Mouse (Mus musculus): Measurements from ENCODE around the gene Hyal2. TPM values are rescaled to one million over a fixed set of nuclear protein-coding genes. Genes with fewer than 3 reads are reported as not detected.

Gene Hyal2
- polyA plus RNA-seq (2014; fragmentation: Illumina TruSeq; extraction: RNeasy Lipid Tissue Mini Kit (QIAGEN cat#74804); ENCODE audit: insufficient read depth, low read depth, low replicate concordance): 90.7 TPM

DNA sequence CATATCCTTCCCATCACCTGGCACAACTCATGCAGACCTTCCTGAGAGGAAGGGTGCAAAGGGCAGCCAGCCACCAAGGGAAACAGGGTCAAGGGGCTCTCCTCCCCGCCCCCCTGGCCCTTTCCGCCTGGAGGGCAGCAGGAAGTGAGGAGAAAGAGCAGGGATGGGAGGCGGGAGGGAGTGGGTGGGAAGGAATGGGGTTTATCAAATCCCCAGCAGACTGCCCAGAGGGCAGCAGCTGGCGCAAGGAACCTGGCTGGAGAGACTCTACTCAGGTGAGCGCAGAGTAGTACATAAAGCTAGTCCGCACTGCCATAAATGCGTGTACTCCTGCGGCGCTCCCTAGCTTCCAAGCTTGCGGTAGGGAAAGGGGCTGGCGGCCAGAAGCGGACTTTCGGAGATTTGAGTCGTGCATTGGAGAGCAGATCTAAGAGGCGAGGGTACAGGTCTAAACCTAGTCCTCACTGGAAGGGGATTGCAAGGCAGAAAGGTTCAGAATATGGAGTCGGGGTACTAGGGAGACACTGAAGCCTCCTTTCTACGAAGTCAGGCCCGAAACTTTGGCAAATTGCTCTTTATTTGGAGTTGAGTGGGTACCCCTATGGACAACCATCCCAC lies at the start of gene Hyal2:
Hyal2 (plus strand) TSS at position 244 of the 618 bp plus-strand sequence.

DNA sequence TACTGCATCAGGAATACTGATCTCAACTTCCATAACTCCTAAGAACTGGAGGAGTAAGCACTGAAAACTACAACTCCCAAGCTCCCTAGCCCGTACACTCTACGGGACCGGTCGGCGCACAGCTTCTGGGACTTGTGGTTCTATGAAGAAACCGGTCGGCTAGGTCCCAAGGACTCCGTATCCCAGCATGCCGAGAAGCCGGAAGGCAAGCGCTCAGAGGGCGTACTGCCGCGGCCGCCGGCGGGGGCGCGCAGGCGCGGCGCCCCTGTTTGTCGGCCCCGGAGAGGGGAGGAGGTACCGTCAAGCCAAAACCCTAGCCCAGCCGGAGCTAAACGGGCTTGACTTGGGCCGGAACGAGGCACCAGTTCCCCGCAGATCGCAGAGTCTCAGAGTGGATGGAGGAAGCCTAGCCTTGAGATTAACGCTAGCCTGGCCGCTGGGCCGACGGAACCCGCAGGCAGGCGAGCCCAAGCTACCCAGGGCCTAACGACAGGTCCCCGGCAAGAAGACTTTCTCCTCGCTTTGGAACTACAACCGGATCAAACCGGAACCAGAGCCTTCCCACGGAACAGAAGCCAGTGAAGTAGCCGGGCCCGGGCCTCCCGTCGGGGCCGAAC lies 33.8 kb upstream of the Hyal2 start, which contains the start of gene Tmem115:
Tmem115 (plus strand) TSS at position 155 of the 617 bp plus-strand sequence.

DNA sequence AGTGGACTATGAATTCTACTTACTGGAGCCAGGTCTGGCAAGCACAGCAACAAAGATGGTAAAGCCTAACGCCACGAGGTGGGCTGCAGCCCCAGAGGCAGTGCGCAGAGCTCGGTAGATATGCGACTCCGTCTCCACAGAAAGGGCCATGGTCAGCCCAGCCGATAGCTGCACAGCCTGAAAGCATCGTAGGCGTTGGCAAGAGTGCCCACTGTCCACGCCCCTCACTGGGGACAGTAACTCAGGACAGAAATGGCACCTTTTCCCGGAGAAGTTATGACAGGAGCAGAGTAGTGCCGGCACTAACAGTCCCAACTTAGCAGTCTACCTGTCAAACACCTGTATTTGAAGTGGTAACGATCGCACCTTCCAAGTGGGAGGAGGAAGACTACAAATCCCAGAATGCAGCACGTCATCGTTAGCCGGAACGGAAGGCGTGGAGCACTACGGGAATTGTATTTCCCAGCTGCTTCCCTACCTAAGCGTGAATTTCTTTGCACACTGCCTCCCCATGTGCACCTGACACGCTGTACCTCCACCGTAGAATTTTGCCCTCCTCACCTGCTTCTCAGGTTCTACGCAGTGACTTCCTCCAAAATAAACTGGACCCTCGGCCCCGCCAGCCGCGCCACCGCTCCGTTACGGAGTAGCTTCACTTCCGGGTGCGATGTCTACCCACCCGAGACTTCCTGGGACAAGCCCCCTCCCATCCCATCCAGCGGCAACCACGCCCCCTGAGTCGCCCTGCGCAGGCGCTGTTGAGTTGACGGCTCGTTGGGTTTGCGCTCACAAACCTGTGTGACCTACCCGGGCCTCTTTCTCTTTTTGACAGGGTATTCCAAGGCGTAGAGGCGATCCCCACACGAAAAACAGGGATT lies 26.0 kb upstream of the Hyal2 start, which contains the start of the genes Cyb561d2 and Nprl2:
Cyb561d2 (minus strand) TSS at position 720 of the 878 bp plus-strand sequence.
Nprl2 (plus strand) TSS at position 753 of the 878 bp plus-strand sequence.

DNA sequence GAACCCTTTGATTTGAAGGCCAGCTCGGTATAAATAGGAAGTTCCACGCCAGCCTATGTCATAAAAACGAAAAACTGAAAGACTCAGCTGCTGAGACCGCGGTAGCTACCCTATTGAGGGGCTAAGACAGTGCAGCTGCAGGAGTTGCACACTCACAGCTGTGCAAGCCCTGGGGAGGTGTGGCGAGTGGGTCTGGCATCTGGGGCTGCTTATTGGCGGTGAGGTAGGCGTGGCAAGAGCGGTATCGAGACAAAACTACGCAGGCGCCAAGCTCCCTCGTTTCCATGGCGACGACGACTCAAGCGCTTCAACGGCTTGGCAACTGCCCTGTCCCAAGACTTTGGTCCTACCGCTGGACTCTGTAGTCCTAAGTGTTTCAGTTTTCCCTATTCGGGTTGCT lies 20.7 kb upstream of the Hyal2 start, which contains the start of gene Zmynd10:
Zmynd10 (plus strand) TSS at position 273 of the 400 bp plus-strand sequence.

DNA sequence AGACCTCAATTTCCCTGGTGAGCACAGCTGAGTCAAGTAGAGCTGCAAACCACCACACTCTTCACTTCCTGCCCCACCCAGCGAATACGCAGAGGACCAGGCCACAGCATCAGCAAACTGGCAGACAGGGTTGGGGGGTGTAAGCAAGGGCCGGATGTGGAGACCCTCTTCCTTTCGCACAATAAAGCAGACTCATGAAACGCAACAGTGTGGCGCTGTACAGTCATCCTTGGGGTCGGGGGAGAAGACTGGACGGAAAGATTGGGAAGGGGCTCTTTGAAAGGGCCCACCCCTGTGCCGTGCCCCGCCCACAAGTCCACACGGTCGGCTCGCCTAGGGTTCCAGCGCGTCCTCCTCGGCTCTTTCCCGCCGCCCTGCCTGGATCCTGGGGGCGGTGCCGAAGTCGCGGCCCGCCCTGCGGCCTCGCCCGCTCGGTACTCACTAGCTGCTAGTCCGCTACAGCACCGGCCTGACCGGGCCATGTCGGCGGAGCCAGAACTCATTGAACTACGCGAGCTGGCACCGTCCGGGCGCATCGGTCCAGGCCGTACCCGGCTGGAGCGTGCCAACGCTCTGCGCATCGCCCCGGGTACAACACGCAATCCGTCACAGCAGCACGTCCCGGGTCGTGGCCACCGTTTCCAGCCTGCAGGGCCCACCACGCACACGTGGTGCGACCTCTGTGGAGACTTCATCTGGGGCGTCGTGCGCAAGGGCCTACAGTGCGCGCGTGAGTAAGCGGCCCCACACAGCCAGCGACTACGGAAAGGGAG lies 16.4 kb upstream of the Hyal2 start, which contains the start of gene Rassf1:
Rassf1 (plus strand) TSS at position 439 of the 773 bp plus-strand sequence.

DNA sequence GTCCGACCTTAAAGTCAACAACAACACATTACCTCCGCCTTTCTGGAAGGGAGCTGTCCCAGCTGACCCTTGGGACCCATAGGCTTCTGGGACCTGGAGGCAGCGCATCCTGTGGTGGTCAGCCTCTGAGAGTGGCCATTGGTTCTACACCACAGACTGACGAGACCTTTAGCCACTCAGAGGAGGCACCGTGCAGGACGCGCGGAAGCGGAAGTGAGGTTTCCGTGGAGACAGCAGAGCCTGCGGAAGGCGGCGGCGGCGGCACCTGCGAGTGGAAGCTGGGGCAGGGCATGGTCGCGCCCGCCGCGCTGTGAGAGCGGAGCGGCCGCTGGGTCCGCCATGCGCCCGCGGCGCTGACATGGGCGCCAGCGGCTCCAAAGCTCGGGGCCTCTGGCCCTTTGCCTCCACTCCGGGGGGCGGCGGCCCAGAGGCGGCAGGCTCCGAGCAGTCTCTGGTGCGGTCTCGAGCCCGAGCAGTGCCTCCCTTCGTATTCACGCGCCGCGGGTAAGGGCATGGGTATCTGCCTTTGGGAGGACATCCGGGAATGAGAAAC lies 4.6 kb upstream of the Hyal2 start, which contains the start of gene Tusc2:
Tusc2 (plus strand) TSS at position 227 of the 553 bp plus-strand sequence.

GRCm38 (mm10) chr9:107576357-107577107 lies 8.8 kb downstream of the Hyal2 start, which contains the start of gene Hyal1:
Gene Hyal1, plus strand, starts transcription at chr9:107576927.

DNA sequence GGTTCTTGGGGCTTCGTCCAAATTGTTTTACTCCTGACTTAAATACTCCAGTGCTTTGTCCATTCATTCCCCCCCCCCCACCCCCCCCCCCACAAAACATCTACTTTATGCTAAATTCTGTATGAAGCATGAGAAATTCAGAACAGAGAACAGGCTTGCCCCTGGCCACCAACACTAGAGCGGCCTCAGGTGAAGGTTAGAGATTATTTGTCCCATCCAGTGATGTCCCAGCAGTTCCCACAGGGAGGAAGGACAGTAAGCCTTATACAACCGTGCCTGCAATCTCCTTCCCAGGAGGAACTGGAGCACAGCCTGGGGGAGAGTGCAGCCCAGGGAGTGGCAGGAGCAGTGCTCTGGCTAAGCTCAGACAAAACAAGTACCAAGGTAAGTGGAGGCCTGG lies 10.8 kb downstream of the Hyal2 start, which contains the start of gene Naa80:
Naa80 (plus strand) TSS at position 301 of the 400 bp plus-strand sequence.

DNA sequence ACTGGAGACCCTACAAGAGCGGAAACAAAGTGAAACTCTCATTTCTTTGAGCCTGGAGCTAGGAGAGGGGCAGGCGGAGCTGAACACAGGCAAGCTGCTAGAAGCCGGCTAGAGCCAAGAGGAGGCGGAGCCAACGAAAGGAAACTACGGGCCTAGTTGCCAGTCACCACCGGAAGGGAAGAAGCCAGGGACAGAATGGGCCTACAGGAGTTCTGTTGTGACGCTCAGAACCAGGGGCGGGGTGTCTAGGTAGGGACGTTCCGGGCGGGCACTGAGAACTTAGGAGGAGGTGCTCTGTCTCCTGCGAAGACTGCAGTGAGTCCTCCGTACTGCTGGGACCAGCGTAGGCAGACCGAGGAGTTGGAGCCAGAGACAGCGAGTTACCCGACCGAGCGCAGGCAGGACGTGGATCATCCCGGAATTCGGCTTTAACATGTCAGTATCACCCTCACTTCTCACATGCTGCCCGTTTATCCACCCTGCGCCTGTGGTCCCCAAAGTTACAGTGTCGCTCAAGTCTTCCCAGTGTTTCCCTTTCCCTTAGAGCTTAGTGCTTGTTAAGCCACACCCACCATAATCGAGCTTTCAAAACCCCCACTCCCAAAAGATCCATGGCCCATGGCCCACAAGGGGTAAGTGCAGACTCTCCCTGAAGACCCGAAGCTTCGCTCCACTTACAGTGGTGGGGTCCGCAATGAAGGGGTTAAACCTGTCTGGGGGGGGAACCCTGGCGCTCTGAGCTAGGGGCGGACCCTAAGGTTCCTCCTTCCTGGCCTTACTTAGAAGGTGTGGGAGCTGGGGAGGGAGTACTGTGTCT lies 13.0 kb downstream of the Hyal2 start, which contains the start of gene Hyal3:
Hyal3 (plus strand) TSS at position 318 of the 817 bp plus-strand sequence.

DNA sequence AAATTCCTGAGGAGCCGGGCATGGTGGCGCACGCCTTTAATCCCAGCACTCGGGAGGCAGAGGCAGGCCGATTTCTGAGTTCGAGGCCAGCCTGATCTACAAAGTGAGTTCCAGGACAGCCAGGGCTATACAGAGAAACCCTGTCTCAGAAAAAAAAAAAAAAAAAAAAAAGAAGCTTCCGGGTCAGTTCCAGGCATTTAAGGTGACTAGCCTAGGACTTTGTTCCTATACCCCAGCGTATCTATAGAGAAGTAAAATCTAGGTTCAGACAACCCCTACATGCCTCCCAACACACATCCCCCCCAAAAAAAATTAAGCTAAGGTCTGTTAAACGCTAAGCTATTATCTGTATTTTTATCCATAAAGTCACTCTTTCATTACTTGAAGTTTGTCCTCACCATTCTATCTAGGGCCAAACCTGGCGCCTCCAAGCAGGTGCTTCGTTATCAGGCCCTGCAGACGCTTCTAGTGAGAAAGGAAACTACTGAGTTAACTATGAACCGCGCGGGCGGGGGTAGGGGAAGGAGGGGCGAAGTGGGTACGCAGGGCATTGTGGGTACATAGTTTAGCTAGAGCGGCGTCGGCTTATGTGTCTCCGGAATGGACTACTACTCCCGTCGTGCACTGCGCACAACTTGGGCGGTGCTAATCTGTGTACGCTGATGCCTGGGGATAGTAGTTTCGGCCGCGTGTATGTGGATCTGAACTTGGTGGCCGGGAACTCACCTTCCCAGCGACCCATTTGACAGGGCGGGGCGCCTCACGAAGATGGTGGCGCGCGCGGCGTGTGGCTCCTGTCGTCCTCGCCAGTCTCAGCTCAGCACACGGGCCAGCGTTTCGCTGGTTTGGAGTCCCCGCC lies 19.5 kb downstream of the Hyal2 start, which contains the start of gene Ifrd2:
Ifrd2 (plus strand) TSS at position 669 of the 859 bp plus-strand sequence.

GRCm38 (mm10) chr9:107608741-107609432 lies 41.1 kb downstream of the Hyal2 start, which contains the start of gene Sema3b:
Gene Sema3b, minus strand, starts transcription at chr9:107609229.

Other genes with a start within 250 kb of the Hyal2 start
- gene Hemk1, start 229.6 kb upstream of the Hyal2 start, polyA plus RNA-seq (2014; fragmentation: Illumina TruSeq; extraction: RNeasy Lipid Tissue Mini Kit (QIAGEN cat#74804); ENCODE audit: insufficient read depth, low read depth, low replicate concordance): 8.4 TPM
- gene 6430571L13Rik, start 227.3 kb upstream of the Hyal2 start, polyA plus RNA-seq (2014; fragmentation: Illumina TruSeq; extraction: RNeasy Lipid Tissue Mini Kit (QIAGEN cat#74804); ENCODE audit: insufficient read depth, low read depth, low replicate concordance): 0.11 TPM
- 0.14 TPM for gene Cacna2d2, start 168.3 kb upstream of the Hyal2 start, polyA plus RNA-seq (2014; fragmentation: Illumina TruSeq; extraction: RNeasy Lipid Tissue Mini Kit (QIAGEN cat#74804); ENCODE audit: insufficient read depth, low read depth, low replicate concordance)
- 22.6 TPM for gene Tmem115, start 34.0 kb upstream of the Hyal2 start, polyA plus RNA-seq (2014; fragmentation: Illumina TruSeq; extraction: RNeasy Lipid Tissue Mini Kit (QIAGEN cat#74804); ENCODE audit: insufficient read depth, low read depth, low replicate concordance)
- gene Cyb561d2, start 25.8 kb upstream of the Hyal2 start, polyA plus RNA-seq (2014; fragmentation: Illumina TruSeq; extraction: RNeasy Lipid Tissue Mini Kit (QIAGEN cat#74804); ENCODE audit: insufficient read depth, low read depth, low replicate concordance): 16.0 TPM
- gene Nprl2, start 25.7 kb upstream of the Hyal2 start, polyA plus RNA-seq (2014; fragmentation: Illumina TruSeq; extraction: RNeasy Lipid Tissue Mini Kit (QIAGEN cat#74804); ENCODE audit: insufficient read depth, low read depth, low replicate concordance): 20.2 TPM
- 11.5 TPM for gene Zmynd10, start 20.6 kb upstream of the Hyal2 start, polyA plus RNA-seq (2014; fragmentation: Illumina TruSeq; extraction: RNeasy Lipid Tissue Mini Kit (QIAGEN cat#74804); ENCODE audit: insufficient read depth, low read depth, low replicate concordance)
- gene Rassf1, start 16.4 kb upstream of the Hyal2 start, polyA plus RNA-seq (2014; fragmentation: Illumina TruSeq; extraction: RNeasy Lipid Tissue Mini Kit (QIAGEN cat#74804); ENCODE audit: insufficient read depth, low read depth, low replicate concordance): 48.4 TPM
- gene Tusc2, start 4.7 kb upstream of the Hyal2 start, polyA plus RNA-seq (2014; fragmentation: Illumina TruSeq; extraction: RNeasy Lipid Tissue Mini Kit (QIAGEN cat#74804); ENCODE audit: insufficient read depth, low read depth, low replicate concordance): 34.0 TPM
- gene Hyal1, start 9.0 kb downstream of the Hyal2 start, polyA plus RNA-seq (2014; fragmentation: Illumina TruSeq; extraction: RNeasy Lipid Tissue Mini Kit (QIAGEN cat#74804); ENCODE audit: insufficient read depth, low read depth, low replicate concordance): 7.3 TPM
- 23.3 TPM for gene Naa80, start 10.9 kb downstream of the Hyal2 start, polyA plus RNA-seq (2014; fragmentation: Illumina TruSeq; extraction: RNeasy Lipid Tissue Mini Kit (QIAGEN cat#74804); ENCODE audit: insufficient read depth, low read depth, low replicate concordance)
- 0.70 TPM for gene Hyal3, start 12.9 kb downstream of the Hyal2 start, polyA plus RNA-seq (2014; fragmentation: Illumina TruSeq; extraction: RNeasy Lipid Tissue Mini Kit (QIAGEN cat#74804); ENCODE audit: insufficient read depth, low read depth, low replicate concordance)
- 13.8 TPM for gene Ifrd2, start 19.7 kb downstream of the Hyal2 start, polyA plus RNA-seq (2014; fragmentation: Illumina TruSeq; extraction: RNeasy Lipid Tissue Mini Kit (QIAGEN cat#74804); ENCODE audit: insufficient read depth, low read depth, low replicate concordance)
- gene Sema3b, start 41.3 kb downstream of the Hyal2 start, polyA plus RNA-seq (2014; fragmentation: Illumina TruSeq; extraction: RNeasy Lipid Tissue Mini Kit (QIAGEN cat#74804); ENCODE audit: insufficient read depth, low read depth, low replicate concordance): 23.9 TPM
- gene Gnai2, start 67.4 kb downstream of the Hyal2 start, polyA plus RNA-seq (2014; fragmentation: Illumina TruSeq; extraction: RNeasy Lipid Tissue Mini Kit (QIAGEN cat#74804); ENCODE audit: insufficient read depth, low read depth, low replicate concordance): 294 TPM
- gene Slc38a3, start 101.6 kb downstream of the Hyal2 start, polyA plus RNA-seq (2014; fragmentation: Illumina TruSeq; extraction: RNeasy Lipid Tissue Mini Kit (QIAGEN cat#74804); ENCODE audit: insufficient read depth, low read depth, low replicate concordance): 0.32 TPM
- not detected for gene Gnat1, start 111.8 kb downstream of the Hyal2 start, polyA plus RNA-seq (2014; fragmentation: Illumina TruSeq; extraction: RNeasy Lipid Tissue Mini Kit (QIAGEN cat#74804); ENCODE audit: insufficient read depth, low read depth, low replicate concordance)
- gene Sema3f, start 142.5 kb downstream of the Hyal2 start, polyA plus RNA-seq (2014; fragmentation: Illumina TruSeq; extraction: RNeasy Lipid Tissue Mini Kit (QIAGEN cat#74804); ENCODE audit: insufficient read depth, low read depth, low replicate concordance): 64.9 TPM
- 46.7 TPM for gene Rbm5, start 203.1 kb downstream of the Hyal2 start, polyA plus RNA-seq (2014; fragmentation: Illumina TruSeq; extraction: RNeasy Lipid Tissue Mini Kit (QIAGEN cat#74804); ENCODE audit: insufficient read depth, low read depth, low replicate concordance)

Data from lung, adult 10 weeks (tissue).